Mouse (Mus musculus) frontal cortex, adult (tissue): ENCODE results near the gene Agtr1b.

ENCODE experiments used
- ATAC-seq: cut with Nextera tagmentation; 2 replicates; pipeline ENCODE4 v1.9.2; 2017; ENCODE audit warnings: mild to moderate bottlenecking, moderate library complexity, mixed read lengths; ENCODE audit not compliant: low TSS enrichment

Gene Agtr1b

GRCm38 (mm10) chr3:20366558-20367522 lies at the start of gene Agtr1b:
Gene Agtr1b (minus strand): TSS chr3:20367177.
- peak; percentile 88 for ATAC-seq

GRCm38 (mm10) chr3:20353598-20353997 lies 13.4 kb downstream of the Agtr1b start:
- ATAC-seq, result no peak

- no peak for ATAC-seq
Measured at GRCm38 (mm10) chr3:20348206-20348605, 18.8 kb downstream of the Agtr1b start.

- ATAC-seq, result no peak
Measured at GRCm38 (mm10) chr3:20340402-20340801, 26.6 kb downstream of the Agtr1b start.

- no peak for ATAC-seq
Measured at GRCm38 (mm10) chr3:20334681-20335080, 32.3 kb downstream of the Agtr1b start.

GRCm38 (mm10) chr3:20317233-20317632 lies 49.7 kb downstream of the Agtr1b start:
- ATAC-seq, result no peak

- ATAC-seq, result no peak
Measured at GRCm38 (mm10) chr3:20309142-20309541, 57.8 kb downstream of the Agtr1b start.

GRCm38 (mm10) chr3:20307256-20307655 lies 59.7 kb downstream of the Agtr1b start:
- ATAC-seq, result no peak

GRCm38 (mm10) chr3:20304758-20305352 lies 62.1 kb downstream of the Agtr1b start:
- ATAC-seq, result peak; percentile 34; the same call in 1 of the 2 replicates

- ATAC-seq, result no peak
Measured at GRCm38 (mm10) chr3:20295546-20295945, 71.4 kb downstream of the Agtr1b start.

- ATAC-seq, result no peak
Measured at GRCm38 (mm10) chr3:20294542-20295348, 72.2 kb downstream of the Agtr1b start.

GRCm38 (mm10) chr3:20291370-20291769 lies 75.6 kb downstream of the Agtr1b start:
- no peak for ATAC-seq

GRCm38 (mm10) chr3:20288761-20289160 lies 78.2 kb downstream of the Agtr1b start:
- no peak for ATAC-seq

- no peak for ATAC-seq
Measured at GRCm38 (mm10) chr3:20281796-20282195, 85.2 kb downstream of the Agtr1b start.

- no peak for ATAC-seq
Measured at GRCm38 (mm10) chr3:20275633-20276032, 91.3 kb downstream of the Agtr1b start, which contains the start of gene Cpb1. Gene Cpb1 (minus strand): TSS chr3:20275733.
